Mouse (Mus musculus): Measurements from ENCODE around the gene Atp8a2. TPM values are rescaled to one million over a fixed set of nuclear protein-coding genes. Genes with fewer than 3 reads are reported as not detected.

Gene Atp8a2
- not detected for polyA plus RNA-seq (2021)

DNA sequence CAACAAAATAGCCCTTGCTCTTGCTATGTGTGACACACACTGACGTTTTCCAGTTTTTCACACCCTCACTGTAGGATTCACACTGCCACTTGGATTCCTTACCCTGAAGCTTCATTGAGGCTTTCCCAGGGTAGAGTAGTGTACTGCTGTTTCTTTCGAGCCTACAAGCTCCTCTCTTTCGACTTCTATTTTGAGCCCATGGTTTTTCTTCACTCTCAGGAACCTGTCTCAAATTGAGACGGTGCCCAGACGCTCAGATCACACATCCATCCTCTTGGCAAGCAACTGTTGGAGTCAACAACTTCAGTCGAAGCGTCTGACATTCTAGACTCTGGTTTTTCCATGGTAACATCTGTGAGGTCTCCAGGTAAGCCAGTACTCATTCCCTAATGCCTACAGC is at the start of gene Atp8a2:
Gene Atp8a2, minus strand, starts transcription at position 296 of the 400 bp plus-strand sequence.
- in situ Hi-C loops (cut with MboI; ENCODE audit: low pct_unique_long_range_greater_than_20kb), result no loop called here
- peaks cover 18% of the 10 kb centered on the region for H3K27me3 ChIP-seq
- ATAC-seq, result no peak
- ChIA-PET POLR2A (no interaction called here), CTCF (no interaction called here)
- no peak for TF ChIP-seq CTCF (IDR thresholded peaks at IDR 0.05)
- DNase-seq (ENCODE audit: low read depth, low spot score), result no peak

DNA sequence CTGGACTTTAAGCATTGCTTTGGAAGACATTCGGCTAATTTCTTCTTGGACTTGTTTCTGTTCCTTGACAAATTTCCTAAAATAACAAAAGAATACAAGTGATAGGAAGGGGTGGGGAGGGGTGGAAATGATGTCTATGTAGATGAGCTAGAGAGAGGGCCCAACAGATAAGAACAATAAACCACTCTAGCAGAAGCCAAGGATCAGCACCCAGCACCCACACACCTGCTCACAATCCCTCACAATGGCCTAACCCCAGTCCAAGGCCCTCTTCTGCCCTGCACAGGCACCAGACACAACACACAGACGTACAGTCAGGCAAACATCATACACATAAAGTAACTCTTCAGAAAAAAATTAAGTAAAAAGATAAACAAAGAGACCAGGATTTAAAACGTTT is 41.6 kb upstream of the Atp8a2 start:
- no peak for DNase-seq (ENCODE audit: low read depth, low spot score)

DNA sequence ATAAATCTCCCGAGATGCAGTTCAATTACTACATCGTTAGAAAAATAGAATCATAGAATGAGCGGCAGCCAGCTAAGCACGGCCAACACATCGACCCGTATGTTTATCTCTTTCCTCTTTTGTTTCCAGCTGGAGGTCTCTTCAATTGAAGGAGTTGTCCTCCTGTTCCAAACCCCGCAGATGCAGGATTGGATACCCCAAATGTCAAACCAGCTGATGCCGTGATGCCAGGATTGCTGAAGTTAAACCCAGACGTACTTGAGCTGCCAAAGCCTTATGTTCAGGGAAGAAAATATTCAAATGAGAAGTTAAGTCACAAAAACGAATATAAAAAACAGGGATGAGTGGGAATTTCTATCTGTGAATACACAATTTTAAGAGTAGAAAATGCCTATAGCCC is 22.9 kb upstream of the Atp8a2 start:
- no peak for TF ChIP-seq CTCF (IDR thresholded peaks at IDR 0.05)
- DNase-seq (ENCODE audit: low read depth, low spot score), result no peak
- H3K27me3 ChIP-seq, result no peaks in the 10 kb centered on the region
- ChIA-PET CTCF (no interaction called here), POLR2A (no interaction called here)
- in situ Hi-C loops (cut with MboI; ENCODE audit: low pct_unique_long_range_greater_than_20kb), result no loop called here
- no peak for ATAC-seq

More for the DNA sequence above, 41.6 kb upstream of the Atp8a2 start:
- ChIA-PET POLR2A (no interaction called here), CTCF (interaction anchor here (1.3 to 1.9 kb wide), 3 partner anchors 8 to 12 kb away, joined by 3 to 4 read pairs (median 3); no protein-coding TSS in a partner anchor)
- no peaks in the 10 kb centered on the region for H3K27me3 ChIP-seq
- in situ Hi-C loops (cut with MboI; ENCODE audit: low pct_unique_long_range_greater_than_20kb), result no loop called here
- no peak for ATAC-seq
- TF ChIP-seq CTCF (IDR thresholded peaks at IDR 0.05), result no peak

DNA sequence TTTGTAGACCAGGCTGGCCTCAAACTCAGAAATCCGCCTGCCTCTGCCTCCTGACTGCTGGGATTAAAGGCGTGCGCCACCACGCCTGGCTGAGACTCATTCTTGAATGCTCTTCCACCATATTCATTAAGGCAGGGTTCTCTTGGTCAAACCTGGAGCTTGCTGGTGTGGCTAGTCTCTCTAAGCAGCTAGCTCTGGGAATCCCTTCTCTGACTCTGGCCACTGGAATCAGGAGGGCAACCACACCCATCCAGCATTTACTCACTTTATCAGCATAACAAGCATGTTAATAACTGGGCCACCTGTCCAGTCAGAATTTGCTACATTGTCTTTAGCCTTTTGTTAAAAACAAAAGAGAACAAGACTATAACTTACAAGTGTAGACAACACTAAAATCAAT is 20.6 kb upstream of the Atp8a2 start:
- no peak for TF ChIP-seq CTCF (IDR thresholded peaks at IDR 0.05)
- DNase-seq (ENCODE audit: low read depth, low spot score) (no peak), ATAC-seq (no peak)
- POLR2A ChIA-PET, result interaction anchor here (1.4 kb wide), 1 partner anchor 8 kb away, joined by 4 read pairs; no protein-coding TSS in a partner anchor
- CTCF ChIA-PET, result no interaction called here
- no peaks in the 10 kb centered on the region for H3K27me3 ChIP-seq
- in situ Hi-C loops (cut with MboI; ENCODE audit: low pct_unique_long_range_greater_than_20kb), result no loop called here

DNA sequence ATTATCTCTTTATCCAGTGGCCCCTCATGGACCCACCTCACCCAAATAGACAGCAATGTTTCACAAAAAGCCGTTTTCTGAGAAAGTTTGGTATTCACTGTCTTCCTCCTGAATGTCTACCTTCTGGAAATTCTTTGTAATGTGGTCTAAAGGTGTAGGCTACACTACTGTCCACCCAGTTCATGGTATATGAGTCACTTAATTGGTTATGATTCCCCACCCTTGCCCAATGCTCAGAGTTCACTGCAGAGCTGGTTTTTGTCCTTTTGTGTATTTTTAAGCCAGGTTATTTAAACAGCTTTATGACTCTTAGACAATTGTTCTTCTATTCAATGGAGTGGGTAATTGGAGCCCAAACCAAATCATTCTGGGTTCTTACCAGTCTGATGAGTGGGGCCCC is 19.1 kb upstream of the Atp8a2 start:
- ChIA-PET CTCF (no interaction called here), POLR2A (no interaction called here)
- in situ Hi-C loops (cut with MboI; ENCODE audit: low pct_unique_long_range_greater_than_20kb), result no loop called here

DNA sequence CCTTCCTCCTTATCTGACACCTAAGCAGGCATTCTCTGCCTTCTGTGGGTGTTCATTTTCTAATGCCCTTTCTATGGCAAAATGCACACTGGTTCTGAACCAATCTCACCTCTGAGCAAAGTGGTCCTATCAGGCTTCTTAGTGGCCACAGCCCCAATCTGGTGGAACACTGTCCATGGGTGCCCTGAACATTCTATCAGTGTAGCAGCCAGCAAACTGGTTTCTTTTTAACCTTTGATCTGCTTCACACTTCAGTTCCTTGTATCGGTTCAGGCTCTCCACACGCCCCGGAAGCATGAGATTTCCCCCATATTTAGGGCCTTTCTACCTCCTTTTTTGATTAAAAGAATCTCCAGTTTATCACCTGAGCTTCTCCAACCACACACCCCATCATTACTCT is 18.0 kb upstream of the Atp8a2 start:
- H3K27me3 ChIP-seq, result no peaks in the 10 kb centered on the region
- TF ChIP-seq CTCF (IDR thresholded peaks at IDR 0.05), result no peak
- ChIA-PET CTCF (no interaction called here), POLR2A (no interaction called here)
- in situ Hi-C loops (cut with MboI; ENCODE audit: low pct_unique_long_range_greater_than_20kb), result no loop called here
- no peak for ATAC-seq
- no peak for DNase-seq (ENCODE audit: low read depth, low spot score)

More for the DNA sequence above, 19.1 kb upstream of the Atp8a2 start:
- H3K27me3 ChIP-seq, result no peaks in the 10 kb centered on the region
- no peak for ATAC-seq
- DNase-seq (ENCODE audit: low read depth, low spot score), result no peak
- TF ChIP-seq CTCF (IDR thresholded peaks at IDR 0.05), result no peak

DNA sequence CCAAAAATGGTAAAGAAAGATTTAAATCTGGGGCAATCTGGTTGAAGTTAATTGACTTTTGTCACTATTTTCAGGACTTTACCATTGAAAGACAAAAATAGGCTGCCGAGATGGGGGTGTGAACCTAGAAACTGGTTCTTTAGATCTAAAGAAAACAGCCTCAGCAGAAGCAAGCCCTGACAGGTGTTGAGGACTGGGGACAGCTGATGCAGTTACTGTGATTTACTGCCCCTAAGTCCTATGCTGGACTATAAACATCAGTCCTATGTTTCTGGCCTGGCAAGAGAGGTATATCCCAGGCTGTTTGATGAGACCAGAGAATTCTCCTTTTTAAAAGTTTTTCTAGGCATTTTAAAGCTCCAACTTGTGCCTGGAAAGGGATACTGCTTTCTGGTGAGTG is 17.1 kb upstream of the Atp8a2 start:
- no peak for DNase-seq (ENCODE audit: low read depth, low spot score)
- in situ Hi-C loops (cut with MboI; ENCODE audit: low pct_unique_long_range_greater_than_20kb), result no loop called here

DNA sequence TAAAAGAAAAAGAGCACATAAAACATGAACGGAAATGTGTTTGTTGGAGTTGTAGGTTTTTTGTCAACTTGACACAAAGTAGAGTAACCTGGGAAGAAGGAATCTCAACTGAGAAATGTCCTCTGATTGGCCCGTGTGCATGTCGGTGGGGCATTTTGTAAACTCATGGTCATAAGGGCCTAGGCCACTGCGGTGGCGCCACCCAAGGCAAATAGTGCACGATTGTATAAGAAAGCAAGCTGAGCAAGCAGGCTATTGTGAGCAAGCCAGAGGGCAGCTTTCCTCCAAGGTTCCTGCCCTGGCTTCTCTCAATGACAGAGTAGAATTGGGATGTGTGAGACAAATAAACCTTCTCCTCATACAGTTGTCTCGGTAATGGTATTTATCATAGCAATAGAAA is 12.2 kb upstream of the Atp8a2 start:
- DNase-seq (ENCODE audit: low read depth, low spot score), result no peak
- in situ Hi-C loops (cut with MboI; ENCODE audit: low pct_unique_long_range_greater_than_20kb), result no loop called here
- POLR2A ChIA-PET, result no interaction called here
- CTCF ChIA-PET, result no interaction called here
- no peaks in the 10 kb centered on the region for H3K27me3 ChIP-seq
- no peak for TF ChIP-seq CTCF (IDR thresholded peaks at IDR 0.05)
- ATAC-seq, result no peak

More for the DNA sequence above, 17.1 kb upstream of the Atp8a2 start:
- no peak for ATAC-seq
- POLR2A ChIA-PET, result no interaction called here
- H3K27me3 ChIP-seq, result no peaks in the 10 kb centered on the region
- CTCF ChIA-PET, result no interaction called here
- no peak for TF ChIP-seq CTCF (IDR thresholded peaks at IDR 0.05)

DNA sequence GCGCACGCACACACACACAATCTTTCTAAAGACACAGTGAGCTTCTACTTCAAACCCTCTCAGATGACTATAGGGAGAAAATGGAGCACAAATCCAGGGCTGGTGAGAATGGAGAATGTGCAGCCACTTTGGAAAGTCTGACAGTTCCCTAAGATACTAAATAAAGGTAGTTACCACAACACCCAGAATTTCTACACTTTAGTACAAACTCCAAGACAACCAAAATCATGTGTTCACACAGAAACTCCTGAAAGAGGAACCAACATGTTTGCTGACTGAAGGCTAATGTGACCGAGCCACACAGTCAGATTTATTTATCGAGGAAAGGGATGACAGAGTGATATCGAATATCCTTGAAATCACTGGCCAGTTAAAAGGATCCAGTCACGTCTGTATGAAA is 8.0 kb upstream of the Atp8a2 start:
- DNase-seq (ENCODE audit: low read depth, low spot score), result no peak
- no peaks in the 10 kb centered on the region for H3K27me3 ChIP-seq
- ChIA-PET POLR2A (no interaction called here), CTCF (no interaction called here)
- TF ChIP-seq CTCF (IDR thresholded peaks at IDR 0.05), result no peak
- in situ Hi-C loops (cut with MboI; ENCODE audit: low pct_unique_long_range_greater_than_20kb), result no loop called here
- ATAC-seq, result no peak

DNA sequence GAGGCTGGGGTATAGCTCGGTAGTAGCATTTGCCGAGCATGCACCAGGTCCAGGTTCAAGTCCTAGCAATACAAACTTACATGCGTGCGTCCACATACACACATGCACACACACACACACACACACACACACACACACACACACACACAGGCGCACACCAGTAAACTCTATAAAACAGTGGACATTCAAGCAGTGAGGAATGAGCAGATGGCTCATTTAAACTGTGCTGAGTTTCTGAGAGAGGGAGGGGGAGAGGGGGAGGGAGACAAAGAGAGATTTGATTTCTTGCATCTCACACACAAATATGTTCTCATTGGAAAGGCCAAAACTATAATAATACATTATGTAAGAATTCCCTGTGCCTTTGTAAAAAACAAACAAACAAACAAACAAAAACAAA is 980 bp downstream of the Atp8a2 start:
- ATAC-seq, result no peak
- peaks cover 18% of the 10 kb centered on the region for H3K27me3 ChIP-seq
- TF ChIP-seq CTCF (IDR thresholded peaks at IDR 0.05), result no peak
- in situ Hi-C loops (cut with MboI; ENCODE audit: low pct_unique_long_range_greater_than_20kb), result no loop called here
- ChIA-PET CTCF (no interaction called here), POLR2A (no interaction called here)
- no peak for DNase-seq (ENCODE audit: low read depth, low spot score)

DNA sequence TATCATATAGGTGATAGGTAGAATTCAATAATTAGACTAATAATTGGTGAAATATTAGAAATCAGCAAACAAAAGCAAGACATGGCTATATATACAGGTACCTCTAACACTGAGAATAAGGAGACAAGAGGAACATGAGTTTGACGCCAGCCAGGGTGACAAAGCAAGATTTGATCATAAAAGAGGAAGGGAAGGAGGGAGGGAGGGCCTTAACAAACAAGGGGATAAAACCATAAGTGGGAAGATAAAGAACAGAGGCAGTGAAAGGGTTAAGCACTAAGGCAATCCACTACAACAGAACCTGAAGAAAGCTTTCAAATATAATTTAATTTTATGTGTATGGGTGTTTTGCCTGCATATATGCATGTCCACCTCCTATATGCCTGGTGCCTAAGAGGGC is 2.4 kb downstream of the Atp8a2 start:
- H3K27me3 ChIP-seq, result peaks cover 18% of the 10 kb centered on the region
- ATAC-seq (no peak), DNase-seq (ENCODE audit: low read depth, low spot score) (no peak)
- in situ Hi-C loops (cut with MboI; ENCODE audit: low pct_unique_long_range_greater_than_20kb), result no loop called here
- ChIA-PET POLR2A (no interaction called here), CTCF (no interaction called here)
- TF ChIP-seq CTCF (IDR thresholded peaks at IDR 0.05), result no peak

DNA sequence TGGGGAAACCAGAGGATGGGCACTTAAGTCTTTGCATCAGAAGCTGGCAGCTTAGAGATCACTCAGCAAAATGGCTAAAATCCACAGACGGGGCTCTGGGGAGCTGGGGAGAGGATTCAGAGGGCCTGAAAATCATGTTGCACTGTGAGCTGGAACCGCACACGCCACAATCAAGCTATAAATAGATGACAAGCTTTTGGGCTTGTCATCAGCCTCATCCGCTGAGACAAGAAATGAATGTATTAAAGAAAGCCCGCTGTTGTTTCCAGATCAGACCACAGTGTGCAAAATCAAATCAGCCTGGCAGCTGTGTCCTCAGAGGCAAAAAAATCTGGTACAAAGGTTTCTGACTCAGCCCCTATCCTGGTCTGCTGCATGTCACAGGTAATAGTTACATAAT is 7.2 kb downstream of the Atp8a2 start:
- TF ChIP-seq CTCF (IDR thresholded peaks at IDR 0.05), result no peak
- ATAC-seq (no peak), DNase-seq (ENCODE audit: low read depth, low spot score) (no peak)
- in situ Hi-C loops (cut with MboI; ENCODE audit: low pct_unique_long_range_greater_than_20kb), result no loop called here
- H3K27me3 ChIP-seq, result peaks cover 9% of the 10 kb centered on the region
- ChIA-PET POLR2A (no interaction called here), CTCF (no interaction called here)

Measured in Patski (cell line).